Mouse (Mus musculus) brain, adult 2 months (tissue): Measurements from ENCODE around the gene Cmc2.

ENCODE experiments used
- DNase-seq: peaks from one replicate; pipeline ENCODE4 v3.0.0; 2011; ENCODE audit warnings: low read depth, low spot score

Cmc2 gene

GRCm38 (mm10) chr8:116905836-116906235, 15.4 kb downstream of the Cmc2 start:
- DNase-seq, result no peak

GRCm38 (mm10) chr8:116905252-116905651, 16.0 kb downstream of the Cmc2 start:
- no peak for DNase-seq

GRCm38 (mm10) chr8:116904736-116905135, 16.5 kb downstream of the Cmc2 start:
- no peak for DNase-seq

- DNase-seq, result no peak
Measured at GRCm38 (mm10) chr8:116895521-116895920, 25.7 kb downstream of the Cmc2 start.

GRCm38 (mm10) chr8:116893938-116894337, 27.3 kb downstream of the Cmc2 start:
- DNase-seq, result no peak

GRCm38 (mm10) chr8:116892636-116893035, 28.6 kb downstream of the Cmc2 start:
- no peak for DNase-seq

- DNase-seq, result no peak
Measured at GRCm38 (mm10) chr8:116892130-116892529, 29.1 kb downstream of the Cmc2 start.

- DNase-seq, result no peak
Measured at GRCm38 (mm10) chr8:116891446-116891845, 29.8 kb downstream of the Cmc2 start.

- no peak for DNase-seq
Measured at GRCm38 (mm10) chr8:116887813-116888212, 33.4 kb downstream of the Cmc2 start.

- DNase-seq, result no peak
Measured at GRCm38 (mm10) chr8:116881396-116881795, 39.9 kb downstream of the Cmc2 start.

- DNase-seq, result no peak
Measured at GRCm38 (mm10) chr8:116875798-116876450, 45.3 kb downstream of the Cmc2 start.

GRCm38 (mm10) chr8:116873986-116874385, 47.3 kb downstream of the Cmc2 start:
- DNase-seq, result peak; percentile 27

- no peak for DNase-seq
Measured at GRCm38 (mm10) chr8:116873586-116873985, 47.7 kb downstream of the Cmc2 start.

- peak; percentile 68 for DNase-seq
Measured at GRCm38 (mm10) chr8:116872761-116873342, 48.4 kb downstream of the Cmc2 start.

- DNase-seq, result peak; percentile 91
Measured at GRCm38 (mm10) chr8:116868699-116869098, 52.6 kb downstream of the Cmc2 start.

- no peak for DNase-seq
Measured at GRCm38 (mm10) chr8:116867321-116867720, 53.9 kb downstream of the Cmc2 start.

GRCm38 (mm10) chr8:116866118-116866903, 54.9 kb downstream of the Cmc2 start:
- peak; percentile 43 for DNase-seq

GRCm38 (mm10) chr8:116864514-116864913, 56.7 kb downstream of the Cmc2 start:
- peak; percentile 24 for DNase-seq

GRCm38 (mm10) chr8:116864022-116864387, 57.2 kb downstream of the Cmc2 start:
- DNase-seq, result peak; percentile 20

GRCm38 (mm10) chr8:116863357-116864021, 57.8 kb downstream of the Cmc2 start:
- peak; percentile 98 for DNase-seq

- peak; percentile 37 for DNase-seq
Measured at GRCm38 (mm10) chr8:116862191-116862590, 59.1 kb downstream of the Cmc2 start.

- no peak for DNase-seq
Measured at GRCm38 (mm10) chr8:116852042-116852441, 69.2 kb downstream of the Cmc2 start.
